Mouse (Mus musculus) embryonic facial prominence, embryonic 13.5 days (tissue): ENCODE measurements at regions not wholly inside any gene's neighbourhood (a gene's known extent, or its start where the extent isn't known, plus 50 kb on each side); places are given as distances from the start of the nearest gene placed in this dataset.

Source experiments
- ATAC-seq: fragments of 200-750 bp; cut with Nextera tagmentation; 2 replicates; pipeline ENCODE4 v1.8.0; 2017; ENCODE audit warnings: low read depth; ENCODE audit not compliant: insufficient number of reproducible peaks, insufficient read depth, low FRiP score, low TSS enrichment
- H3K27ac ChIP-seq: fragments of 300-500 bp; sonication (generic); 2 replicates; pipeline ENCODE4 v1.5.1; 2015; ENCODE audit warnings: moderate library complexity, mild to moderate bottlenecking, inconsistent platforms
- H3K27me3 ChIP-seq: fragments of 300-500 bp; sonication (generic); 2 replicates; pipeline ENCODE4 v1.6.1; 2015; ENCODE audit warnings: mild to moderate bottlenecking, inconsistent platforms
- H3K36me3 ChIP-seq: fragments of 300-500 bp; sonication (generic); 2 replicates; pipeline ENCODE4 v1.6.1; 2015; ENCODE audit warnings: mild to moderate bottlenecking, inconsistent platforms
- H3K4me1 ChIP-seq: fragments of 300-500 bp; sonication (generic); 2 replicates; pipeline ENCODE4 v1.6.1; 2015; ENCODE audit warnings: inconsistent platforms
- H3K4me2 ChIP-seq: fragments of 300-500 bp; sonication (generic); 2 replicates; pipeline ENCODE4 v1.6.1; 2015; ENCODE audit warnings: moderate library complexity, mild to moderate bottlenecking, inconsistent platforms
- H3K4me3 ChIP-seq: fragments of 300-500 bp; sonication (generic); 2 replicates; pipeline ENCODE4 v1.5.1; 2015; ENCODE audit warnings: mild to moderate bottlenecking, inconsistent platforms
- H3K9ac ChIP-seq: fragments of 300-500 bp; sonication (generic); 2 replicates; pipeline ENCODE4 v1.6.1; 2015; ENCODE audit warnings: mild to moderate bottlenecking, inconsistent platforms
- H3K9me3 ChIP-seq: fragments of 300-500 bp; sonication (generic); 2 replicates; pipeline ENCODE4 v1.6.1; 2016; ENCODE audit warnings: inconsistent platforms
- WGBS: fragments of 180-500 bp; shearing (Covaris S2); methylation state at CpG from one replicate; pipeline ENCODE4 v1.1.7; 2015; ENCODE audit warnings: mixed read lengths; 5-methylcytosine and 5-hydroxymethylcytosine counted together

- no peak for ATAC-seq
- no peak overlapping the region for H3K27ac ChIP-seq
- 92% methylated on average over 5 of the region's 5 CpGs for WGBS
- 0 out of 2 replicates have a peak, but pooled peaks cover 3% of the 10 kb centered on the region for H3K27me3 ChIP-seq
- H3K4me3 ChIP-seq = no peak overlapping the region
- no peak overlapping the region for H3K4me2 ChIP-seq
- H3K9ac ChIP-seq = no peak overlapping the region
- H3K9me3 ChIP-seq = peaks cover 1% of the 10 kb centered on the region; the same call in 1 of the 2 replicates
- no peaks in the 10 kb centered on the region for H3K36me3 ChIP-seq
- H3K4me1 ChIP-seq = peaks cover 10% of the 10 kb centered on the region
Observed at GRCm38 (mm10) chr12:104607410-104607809, 134.3 kb upstream of the Gsc start.

GRCm38 (mm10) chr12:104605535-104606399 is 132.6 kb upstream of the Gsc start:
- H3K9me3 ChIP-seq = peaks cover 3% of the 10 kb centered on the region; the same call in 1 of the 2 replicates
- 0 out of 2 replicates have a peak, but pooled peaks cover 3% of the 10 kb centered on the region for H3K27me3 ChIP-seq
- H3K9ac ChIP-seq = no peak overlapping the region
- WGBS = 70% methylated on average over 24 of the region's 24 CpGs
- H3K4me2 ChIP-seq = no peak overlapping the region
- no peak for ATAC-seq
- no peak overlapping the region for H3K27ac ChIP-seq
- H3K4me3 ChIP-seq = no peak overlapping the region
- no peaks in the 10 kb centered on the region for H3K36me3 ChIP-seq
- H3K4me1 ChIP-seq = peaks cover 10% of the 10 kb centered on the region

- Histone ChIP-seq H3K4me3 (no peak overlapping the region), H3K36me3 (no peaks in the 10 kb centered on the region), H3K9me3 (peaks cover 3% of the 10 kb centered on the region; the same call in 1 of the 2 replicates), H3K27me3 (peaks cover 13% of the 10 kb centered on the region), H3K4me2 (no peak overlapping the region), H3K9ac (no peak overlapping the region), H3K27ac (no peak overlapping the region), H3K4me1 (peaks cover 10% of the 10 kb centered on the region)
- WGBS = 69% methylated on average over 2 of the region's 2 CpGs
- no peak for ATAC-seq
Observed at GRCm38 (mm10) chr12:104598056-104598455, 124.9 kb upstream of the Gsc start.

- no peaks in the 10 kb centered on the region for H3K9me3 ChIP-seq
- H3K27me3 ChIP-seq = peaks cover 12% of the 10 kb centered on the region
- H3K27ac ChIP-seq = peak overlapping the region; percentile 51; the same call in 1 of the 2 replicates
- WGBS = 21% methylated on average over 19 of the region's 19 CpGs
- H3K4me1 ChIP-seq = peaks cover 34% of the 10 kb centered on the region
- no peak overlapping the region for H3K4me3 ChIP-seq
- peak overlapping the region; percentile 37 for H3K4me2 ChIP-seq
- H3K9ac ChIP-seq = peak overlapping the region; percentile 16; the same call in 1 of the 2 replicates
- H3K36me3 ChIP-seq = no peaks in the 10 kb centered on the region
- ATAC-seq = peak; percentile 23; the same call in 1 of the 2 replicates
Observed at GRCm38 (mm10) chr12:104593526-104594155, 120.5 kb upstream of the Gsc start.

- no peak for ATAC-seq
Observed at GRCm38 (mm10) chr12:104592791-104593525, 119.8 kb upstream of the Gsc start.

GRCm38 (mm10) chr12:104591571-104591970 is 118.4 kb upstream of the Gsc start:
- WGBS = 59% methylated on average over 7 of the region's 7 CpGs
- no peak overlapping the region for H3K4me3 ChIP-seq
- H3K27ac ChIP-seq = no peak overlapping the region
- H3K9me3 ChIP-seq = no peaks in the 10 kb centered on the region
- H3K36me3 ChIP-seq = no peaks in the 10 kb centered on the region
- no peak for ATAC-seq
- H3K27me3 ChIP-seq = peaks cover 23% of the 10 kb centered on the region
- peaks cover 34% of the 10 kb centered on the region for H3K4me1 ChIP-seq
- H3K9ac ChIP-seq = no peak overlapping the region
- no peak overlapping the region for H3K4me2 ChIP-seq

More at GRCm38 (mm10) chr12:104592791-104593525, 119.8 kb upstream of the Gsc start:
- no peaks in the 10 kb centered on the region for H3K36me3 ChIP-seq
- peak overlapping the region; percentile 16; the same call in 1 of the 2 replicates for H3K9ac ChIP-seq
- 24% methylated on average over 21 of the region's 21 CpGs for WGBS
- no peak overlapping the region; the same call in 1 of the 2 replicates for H3K27ac ChIP-seq
- peaks cover 34% of the 10 kb centered on the region for H3K4me1 ChIP-seq
- H3K4me2 ChIP-seq = peak overlapping the region; percentile 37
- no peak overlapping the region for H3K4me3 ChIP-seq
- no peaks in the 10 kb centered on the region for H3K9me3 ChIP-seq
- H3K27me3 ChIP-seq = peaks cover 13% of the 10 kb centered on the region; the same call in 1 of the 2 replicates

GRCm38 (mm10) chr12:104590291-104590690 is 117.2 kb upstream of the Gsc start:
- Histone ChIP-seq H3K36me3 (no peaks in the 10 kb centered on the region), H3K4me1 (peaks cover 34% of the 10 kb centered on the region), H3K9ac (no peak overlapping the region), H3K27ac (no peak overlapping the region), H3K27me3 (peaks cover 26% of the 10 kb centered on the region; the same call in 1 of the 2 replicates), H3K4me2 (no peak overlapping the region), H3K9me3 (no peaks in the 10 kb centered on the region), H3K4me3 (no peak overlapping the region)
- WGBS = 73% methylated on average over 8 of the region's 8 CpGs
- ATAC-seq = no peak

GRCm38 (mm10) chr12:104584408-104584807 is 111.3 kb upstream of the Gsc start:
- Histone ChIP-seq H3K9ac (0 out of 2 replicates have a peak overlapping the region, but pooled peaks have one; percentile 36), H3K36me3 (no peaks in the 10 kb centered on the region), H3K4me1 (peaks cover 29% of the 10 kb centered on the region), H3K9me3 (no peaks in the 10 kb centered on the region), H3K27me3 (peaks cover 34% of the 10 kb centered on the region), H3K4me3 (no peak overlapping the region), H3K27ac (no peak overlapping the region), H3K4me2 (peak overlapping the region; percentile 36)
- 57% methylated on average over 9 of the region's 9 CpGs for WGBS
- no peak for ATAC-seq

GRCm38 (mm10) chr12:104580796-104581195 is 107.7 kb upstream of the Gsc start:
- H3K4me3 ChIP-seq = no peak overlapping the region
- ATAC-seq = no peak
- H3K4me1 ChIP-seq = peaks cover 33% of the 10 kb centered on the region
- H3K36me3 ChIP-seq = no peaks in the 10 kb centered on the region
- no peaks in the 10 kb centered on the region for H3K9me3 ChIP-seq
- no peak overlapping the region for H3K4me2 ChIP-seq
- no peak overlapping the region for H3K9ac ChIP-seq
- WGBS = 40% methylated on average over 7 of the region's 7 CpGs
- peaks cover 23% of the 10 kb centered on the region for H3K27me3 ChIP-seq
- no peak overlapping the region for H3K27ac ChIP-seq

GRCm38 (mm10) chr12:104567622-104568021 is 94.5 kb upstream of the Gsc start:
- H3K27ac ChIP-seq = no peak overlapping the region
- H3K4me2 ChIP-seq = peak overlapping the region; percentile 36
- no peaks in the 10 kb centered on the region for H3K36me3 ChIP-seq
- H3K4me1 ChIP-seq = peaks cover 22% of the 10 kb centered on the region
- H3K27me3 ChIP-seq = no peaks in the 10 kb centered on the region
- no peak overlapping the region for H3K9ac ChIP-seq
- 32% methylated on average over 17 of the region's 17 CpGs for WGBS
- no peak for ATAC-seq
- H3K4me3 ChIP-seq = no peak overlapping the region
- no peaks in the 10 kb centered on the region for H3K9me3 ChIP-seq

- H3K4me1 ChIP-seq = peaks cover 31% of the 10 kb centered on the region
- no peak overlapping the region for H3K27ac ChIP-seq
- H3K4me3 ChIP-seq = no peak overlapping the region
- ATAC-seq = no peak
- no peaks in the 10 kb centered on the region for H3K36me3 ChIP-seq
- no peak overlapping the region for H3K9ac ChIP-seq
- H3K27me3 ChIP-seq = no peaks in the 10 kb centered on the region
- no peaks in the 10 kb centered on the region for H3K9me3 ChIP-seq
- no peak overlapping the region for H3K4me2 ChIP-seq
- 34% methylated on average over 5 of the region's 5 CpGs for WGBS
Observed at GRCm38 (mm10) chr12:104562961-104563360, 89.8 kb upstream of the Gsc start.
